Mouse (Mus musculus): Measurements from ENCODE around the gene Cadm3. TPM values are rescaled to one million over a fixed set of nuclear protein-coding genes. Genes with fewer than 3 reads are reported as not detected.

Gene Cadm3
- polyA plus RNA-seq (2014; fragmentation: Nextera tagmentation; extraction: Ambion mirVana), result 8.8 and 10.1 TPM in 2 replicates

DNA sequence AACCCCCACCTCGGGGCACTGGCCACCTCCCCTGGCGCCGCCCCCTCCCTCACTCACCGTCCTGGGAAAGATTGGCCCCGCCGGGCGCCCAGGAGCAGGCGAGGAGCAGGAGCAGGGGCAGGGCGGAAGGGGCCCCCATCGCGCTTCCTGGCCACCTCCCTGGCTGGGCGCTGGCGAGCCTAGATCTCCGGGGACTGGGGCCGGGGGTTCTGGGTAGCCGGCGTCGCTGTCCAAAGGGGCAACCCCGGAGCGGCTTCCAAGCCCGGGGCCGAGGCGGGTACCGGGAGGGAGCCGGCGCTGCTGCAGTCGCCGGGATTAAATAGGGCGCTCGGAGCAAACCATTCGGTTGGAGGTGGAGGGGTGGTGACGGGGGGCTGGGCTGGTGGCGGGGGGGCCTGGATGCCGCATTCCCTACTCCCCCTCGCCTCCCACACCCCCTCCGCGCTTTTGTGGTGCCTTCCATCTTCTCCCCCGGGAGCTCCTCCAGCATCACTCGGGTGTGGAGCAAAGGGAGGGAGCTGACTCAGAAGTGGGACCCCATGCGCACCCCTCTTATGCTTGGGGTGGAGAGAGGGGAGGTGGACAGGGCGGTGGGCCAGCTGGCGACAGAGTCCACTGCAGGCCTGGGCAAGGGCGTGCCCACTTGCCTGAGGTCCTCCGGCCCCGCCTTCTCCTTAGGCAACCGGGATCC, at the start of gene Cadm3:
Gene Cadm3, minus strand, starts transcription at position 340 of the 691 bp plus-strand sequence.
- ATAC-seq (ENCODE audit: insufficient number of reproducible peaks, insufficient read depth, low FRiP score, low read depth), result peak; percentile 62
- Histone ChIP-seq H3K27ac (ENCODE audit: low read length) (no peak within 1 kb of the TSS), H3K27me3 (ENCODE audit: control insufficient read depth, insufficient read depth, low read length) (no peaks in the 10 kb centered on the region; the same call in 1 of the 2 replicates), H3K4me2 (replicated peaks; ENCODE audit: low read depth, low read length) (peak within 1 kb of the TSS; percentile 92), H3K9me3 (ENCODE audit: control insufficient read depth, low read depth, low read length) (no peaks in the 10 kb centered on the region), H3K4me3 (ENCODE audit: low read depth, low read length) (peak within 1 kb of the TSS; percentile 52), H3K36me3 (ENCODE audit: control insufficient read depth, insufficient read depth, low read length) (no peaks in the 10 kb centered on the region), H3K4me1 (ENCODE audit: control insufficient read depth, insufficient read depth, low read length) (peaks cover 10% of the 10 kb centered on the region), H3K9ac (replicated peaks; ENCODE audit: low read depth, low read length) (peak within 1 kb of the TSS; percentile 46; the same call in 1 of the 2 replicates)
- under 1% methylated on average over 45 of the region's 46 CpGs for WGBS

- H3K4me3 ChIP-seq (ENCODE audit: low read depth, low read length), result no peak overlapping the region
- H3K36me3 ChIP-seq (ENCODE audit: control insufficient read depth, insufficient read depth, low read length), result no peaks in the 10 kb centered on the region
- 73% methylated on average over 3 of the region's 3 CpGs for WGBS
- H3K27ac ChIP-seq (ENCODE audit: low read length), result no peak overlapping the region
- ATAC-seq (ENCODE audit: insufficient number of reproducible peaks, insufficient read depth, low FRiP score, low read depth), result no peak
- no peaks in the 10 kb centered on the region for H3K4me1 ChIP-seq (ENCODE audit: control insufficient read depth, insufficient read depth, low read length)
- H3K27me3 ChIP-seq (ENCODE audit: control insufficient read depth, insufficient read depth, low read length), result no peaks in the 10 kb centered on the region
- H3K9ac ChIP-seq (replicated peaks; ENCODE audit: low read depth, low read length), result no peak overlapping the region
- no peak overlapping the region for H3K4me2 ChIP-seq (replicated peaks; ENCODE audit: low read depth, low read length)
- no peaks in the 10 kb centered on the region for H3K9me3 ChIP-seq (ENCODE audit: control insufficient read depth, low read depth, low read length)
Measured at GRCm38 (mm10) chr1:173414631-173415030, 47.1 kb upstream of the Cadm3 start.

DNA sequence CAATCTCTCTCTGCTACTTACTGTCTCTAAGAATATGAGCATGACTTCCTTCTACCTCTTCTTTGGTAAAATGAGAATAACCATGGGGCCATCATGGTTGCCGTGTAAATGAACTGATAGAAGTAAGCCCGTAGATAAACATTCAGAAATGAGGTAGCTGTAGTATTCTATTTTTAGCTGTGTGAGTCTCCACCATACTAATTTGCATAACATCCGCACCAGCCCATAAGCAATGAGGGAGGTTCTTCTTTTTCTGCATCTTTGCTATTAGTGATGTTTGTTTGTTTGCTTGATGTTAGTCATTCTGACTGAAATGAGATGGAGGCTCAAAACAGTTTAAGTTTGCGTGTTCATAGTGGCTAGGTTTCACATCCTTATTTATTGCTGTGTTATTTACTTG, 44.4 kb upstream of the Cadm3 start:
- WGBS, result 84% methylated on average over 4 of the region's 4 CpGs
- Histone ChIP-seq H3K4me2 (replicated peaks; ENCODE audit: low read depth, low read length) (no peak overlapping the region), H3K36me3 (ENCODE audit: control insufficient read depth, insufficient read depth, low read length) (no peaks in the 10 kb centered on the region), H3K4me3 (ENCODE audit: low read depth, low read length) (no peak overlapping the region), H3K4me1 (ENCODE audit: control insufficient read depth, insufficient read depth, low read length) (no peaks in the 10 kb centered on the region), H3K27ac (ENCODE audit: low read length) (no peak overlapping the region), H3K27me3 (ENCODE audit: control insufficient read depth, insufficient read depth, low read length) (no peaks in the 10 kb centered on the region), H3K9ac (replicated peaks; ENCODE audit: low read depth, low read length) (no peak overlapping the region), H3K9me3 (ENCODE audit: control insufficient read depth, low read depth, low read length) (no peaks in the 10 kb centered on the region)
- no peak for ATAC-seq (ENCODE audit: insufficient number of reproducible peaks, insufficient read depth, low FRiP score, low read depth)

DNA sequence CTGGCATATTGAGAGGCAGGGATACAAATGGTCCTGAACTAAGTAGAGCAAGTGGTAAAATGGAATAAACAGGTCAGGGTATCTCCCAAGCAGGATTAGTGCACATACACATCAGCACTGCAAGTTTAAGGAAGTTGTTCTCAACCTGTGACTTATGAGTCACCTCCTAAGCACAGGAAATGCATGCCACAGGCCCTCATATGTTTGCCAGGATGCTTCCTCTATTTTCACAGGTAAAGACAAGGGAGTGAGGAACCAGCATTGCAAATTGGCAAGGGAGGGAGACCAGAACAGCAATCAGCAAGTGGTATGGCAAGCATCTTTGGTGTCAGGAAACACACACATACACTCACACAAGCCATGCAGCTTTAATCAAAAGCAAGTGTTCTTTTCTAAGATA, 41.6 kb upstream of the Cadm3 start:
- ATAC-seq (ENCODE audit: insufficient number of reproducible peaks, insufficient read depth, low FRiP score, low read depth), result no peak
- H3K9me3 ChIP-seq (ENCODE audit: control insufficient read depth, low read depth, low read length), result no peaks in the 10 kb centered on the region

DNA sequence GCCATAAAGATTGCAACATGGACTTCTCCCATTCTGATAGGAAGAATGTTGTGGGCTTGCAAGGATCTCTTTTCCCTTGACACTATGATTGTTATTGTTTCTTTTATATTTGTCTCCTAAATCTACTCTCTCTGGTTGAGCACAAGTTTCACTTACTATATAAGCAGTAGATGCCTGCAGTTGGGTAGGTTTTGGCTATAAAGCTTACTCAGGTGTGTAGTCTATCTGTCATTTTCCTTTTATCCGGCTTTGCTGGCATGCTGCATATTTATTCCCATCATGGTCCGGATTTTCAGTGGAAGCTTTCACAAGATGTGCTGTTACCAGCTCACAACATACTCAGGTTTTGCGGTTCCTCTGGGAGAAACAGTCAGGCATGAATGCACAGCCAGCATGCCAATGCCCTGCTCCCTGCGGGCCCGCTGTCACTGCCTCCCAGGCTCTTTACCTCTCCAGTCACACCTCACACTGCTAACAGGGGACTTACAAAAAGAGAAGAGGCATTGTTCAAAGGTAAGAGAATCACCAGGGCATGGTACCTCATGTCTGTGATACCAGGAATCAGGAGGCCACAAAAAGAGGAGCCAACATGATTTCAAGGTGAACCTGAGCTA, 37.3 kb upstream of the Cadm3 start:
- Histone ChIP-seq H3K27ac (ENCODE audit: low read length) (no peak overlapping the region; the same call in 1 of the 2 replicates), H3K27me3 (ENCODE audit: control insufficient read depth, insufficient read depth, low read length) (no peaks in the 10 kb centered on the region), H3K4me2 (replicated peaks; ENCODE audit: low read depth, low read length) (no peak overlapping the region), H3K9me3 (ENCODE audit: control insufficient read depth, low read depth, low read length) (no peaks in the 10 kb centered on the region), H3K9ac (replicated peaks; ENCODE audit: low read depth, low read length) (no peak overlapping the region), H3K4me3 (ENCODE audit: low read depth, low read length) (no peak overlapping the region), H3K36me3 (ENCODE audit: control insufficient read depth, insufficient read depth, low read length) (no peaks in the 10 kb centered on the region), H3K4me1 (ENCODE audit: control insufficient read depth, insufficient read depth, low read length) (no peaks in the 10 kb centered on the region)
- ATAC-seq (ENCODE audit: insufficient number of reproducible peaks, insufficient read depth, low FRiP score, low read depth), result no peak
- WGBS, result 74% methylated on average over 5 of the region's 5 CpGs

More for the DNA sequence above, 41.6 kb upstream of the Cadm3 start:
- no peak overlapping the region for H3K4me2 ChIP-seq (replicated peaks; ENCODE audit: low read depth, low read length)
- H3K27ac ChIP-seq (ENCODE audit: low read length), result no peak overlapping the region
- no peak overlapping the region for H3K4me3 ChIP-seq (ENCODE audit: low read depth, low read length)
- no peaks in the 10 kb centered on the region for H3K4me1 ChIP-seq (ENCODE audit: control insufficient read depth, insufficient read depth, low read length)
- H3K36me3 ChIP-seq (ENCODE audit: control insufficient read depth, insufficient read depth, low read length), result no peaks in the 10 kb centered on the region
- H3K27me3 ChIP-seq (ENCODE audit: control insufficient read depth, insufficient read depth, low read length), result no peaks in the 10 kb centered on the region
- no peak overlapping the region for H3K9ac ChIP-seq (replicated peaks; ENCODE audit: low read depth, low read length)

DNA sequence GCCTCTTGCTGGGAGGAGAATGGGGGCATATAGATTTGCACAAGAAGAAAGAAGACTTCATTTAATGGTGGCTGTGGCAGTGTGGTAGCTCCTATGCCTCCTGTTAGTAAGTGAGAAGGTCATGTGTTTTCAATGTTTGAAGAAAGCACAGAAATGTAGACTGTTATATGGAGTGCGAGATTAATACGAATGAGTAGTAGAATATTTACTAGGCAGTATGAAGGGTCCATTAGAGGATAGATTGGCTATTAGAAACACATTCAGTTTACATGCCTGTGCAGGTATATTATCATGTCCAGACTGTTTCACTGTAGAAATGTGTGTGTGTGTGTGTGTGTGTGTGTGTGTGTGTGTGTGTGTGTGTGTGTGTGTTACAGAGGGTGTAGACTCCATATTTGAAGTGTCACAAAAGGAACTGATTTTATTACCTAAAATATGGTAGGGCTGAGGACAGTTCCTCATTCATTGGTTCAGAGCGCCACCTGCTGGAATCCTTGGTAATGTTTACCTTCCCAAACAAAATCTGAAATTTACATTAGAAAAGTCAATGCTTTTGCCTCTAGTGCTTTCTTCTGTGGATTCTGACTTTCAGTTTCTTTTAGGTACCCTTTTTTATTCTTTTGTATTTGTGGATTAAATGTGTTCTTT, 31.0 kb upstream of the Cadm3 start:
- no peak for ATAC-seq (ENCODE audit: insufficient number of reproducible peaks, insufficient read depth, low FRiP score, low read depth)
- no peaks in the 10 kb centered on the region for H3K4me1 ChIP-seq (ENCODE audit: control insufficient read depth, insufficient read depth, low read length)
- WGBS, result 24% methylated on average over 3 of the region's 3 CpGs

DNA sequence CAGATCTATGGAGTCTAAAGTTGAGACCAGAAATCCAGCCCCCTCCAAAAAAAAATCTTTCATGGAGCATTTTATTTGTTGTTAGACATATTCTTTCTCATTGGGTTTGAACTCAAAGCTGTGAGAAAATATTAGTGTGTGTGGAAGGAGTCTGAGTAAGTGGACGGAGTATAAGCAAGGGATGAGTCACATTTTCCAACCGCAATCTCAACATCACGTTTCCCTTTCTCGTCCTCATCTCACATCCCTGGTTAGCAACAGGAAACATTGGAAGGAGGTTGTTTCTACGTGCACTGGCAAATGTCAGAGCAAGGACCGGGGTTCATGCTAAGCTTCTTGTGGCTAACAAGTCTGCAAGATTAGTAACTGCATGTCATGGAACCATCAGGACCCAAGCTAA, 24.3 kb upstream of the Cadm3 start:
- Histone ChIP-seq H3K4me3 (ENCODE audit: low read depth, low read length) (no peak overlapping the region), H3K36me3 (ENCODE audit: control insufficient read depth, insufficient read depth, low read length) (no peaks in the 10 kb centered on the region), H3K4me2 (replicated peaks; ENCODE audit: low read depth, low read length) (no peak overlapping the region), H3K9me3 (ENCODE audit: control insufficient read depth, low read depth, low read length) (no peaks in the 10 kb centered on the region), H3K27ac (ENCODE audit: low read length) (no peak overlapping the region), H3K9ac (replicated peaks; ENCODE audit: low read depth, low read length) (no peak overlapping the region), H3K4me1 (ENCODE audit: control insufficient read depth, insufficient read depth, low read length) (no peaks in the 10 kb centered on the region), H3K27me3 (ENCODE audit: control insufficient read depth, insufficient read depth, low read length) (no peaks in the 10 kb centered on the region)
- ATAC-seq (ENCODE audit: insufficient number of reproducible peaks, insufficient read depth, low FRiP score, low read depth), result no peak
- WGBS, result 82% methylated on average over 6 of the region's 6 CpGs

More for the DNA sequence above, 31.0 kb upstream of the Cadm3 start:
- Histone ChIP-seq H3K4me2 (replicated peaks; ENCODE audit: low read depth, low read length) (no peak overlapping the region), H3K36me3 (ENCODE audit: control insufficient read depth, insufficient read depth, low read length) (no peaks in the 10 kb centered on the region), H3K27ac (ENCODE audit: low read length) (no peak overlapping the region), H3K27me3 (ENCODE audit: control insufficient read depth, insufficient read depth, low read length) (no peaks in the 10 kb centered on the region), H3K4me3 (ENCODE audit: low read depth, low read length) (no peak overlapping the region), H3K9ac (replicated peaks; ENCODE audit: low read depth, low read length) (no peak overlapping the region), H3K9me3 (ENCODE audit: control insufficient read depth, low read depth, low read length) (no peaks in the 10 kb centered on the region)

GRCm38 (mm10) chr1:173389901-173390401, 22.5 kb upstream of the Cadm3 start:
- Histone ChIP-seq H3K9ac (replicated peaks; ENCODE audit: low read depth, low read length) (no peak overlapping the region), H3K9me3 (ENCODE audit: control insufficient read depth, low read depth, low read length) (no peaks in the 10 kb centered on the region), H3K36me3 (ENCODE audit: control insufficient read depth, insufficient read depth, low read length) (no peaks in the 10 kb centered on the region), H3K27me3 (ENCODE audit: control insufficient read depth, insufficient read depth, low read length) (no peaks in the 10 kb centered on the region), H3K27ac (ENCODE audit: low read length) (no peak overlapping the region), H3K4me1 (ENCODE audit: control insufficient read depth, insufficient read depth, low read length) (no peaks in the 10 kb centered on the region), H3K4me3 (ENCODE audit: low read depth, low read length) (no peak overlapping the region; the same call in 1 of the 2 replicates), H3K4me2 (replicated peaks; ENCODE audit: low read depth, low read length) (peak overlapping the region; percentile 25)
- 10% methylated on average over 13 of the region's 13 CpGs for WGBS
- peak; percentile 42; the same call in 1 of the 2 replicates for ATAC-seq (ENCODE audit: insufficient number of reproducible peaks, insufficient read depth, low FRiP score, low read depth)

All from stomach, embryonic 14.5 days (tissue).